Mouse (Mus musculus) layer of hippocampus, adult 8-10 months (tissue): ENCODE data around the gene D17Wsu92e. TPM values are rescaled to one million over a fixed set of nuclear protein-coding genes. Genes with fewer than 3 reads are reported as not detected.

Experiments used
- DNase-seq, 2 experiments: peaks; one replicate each; pipeline ENCODE4 v3.0.0; 2022; ENCODE audit warnings: low spot score in 2 of 2
- total RNA-seq, 4 experiments: library from RNA; stranded (reverse); gene quantifications; 2 replicates each; pipeline ENCODE4 v1.2.4; 2022

The D17Wsu92e gene
- total RNA-seq, 4 experiments from 2014 or later: 176 to 194 (median 184) TPM

- DNase-seq: no peak
These were observed 118.6 kb downstream of the D17Wsu92e start for GRCm38 (mm10) chr17:27701856-27702255.

Other genes starting within 250 kb of the D17Wsu92e start
- gene Nudt3, start 197.2 kb downstream of the D17Wsu92e start, total RNA-seq: 100 to 1,000 TPM; 470 to 533 (median 501) TPM
- 1 to 10 TPM in 1 of 4 experiments, not detected in 3; 1.6 TPM for gene RPS10-NUDT3, start 185.4 kb downstream of the D17Wsu92e start, total RNA-seq
- 100 to 1,000 TPM; 403 to 610 (median 491) TPM for gene Rps10, start 184.0 kb downstream of the D17Wsu92e start, total RNA-seq
- gene Pacsin1, start 165.1 kb downstream of the D17Wsu92e start, total RNA-seq: 100 to 1,000 TPM; 308 to 331 (median 324) TPM
- under 1 TPM in 3 of 4 experiments, not detected in 1; 0.25 to 0.63 (median 0.31) TPM for gene Spdef, start 91.7 kb downstream of the D17Wsu92e start, total RNA-seq
- 10 to 100 TPM; 39.0 to 49.8 (median 42.1) TPM for gene Snrpc, start 17.5 kb upstream of the D17Wsu92e start, total RNA-seq
- 10 to 100 TPM; 17.5 to 20.4 (median 18.4) TPM for gene Uhrf1bp1, start 35.8 kb upstream of the D17Wsu92e start, total RNA-seq
- gene Anks1, start 88.7 kb upstream of the D17Wsu92e start, total RNA-seq: 10 to 100 TPM; 40.2 to 47.4 (median 41.6) TPM
- 10 to 100 TPM; 33.2 to 40.6 (median 37.4) TPM for gene Taf11, start 89.2 kb upstream of the D17Wsu92e start, total RNA-seq